Mouse (Mus musculus): ENCODE results near the gene Arhgef25.

- TF ChIP-seq POLR2A (IDR thresholded peaks at IDR 0.05; ENCODE audit: control insufficient read depth, extremely low read depth, insufficient read depth, low read length, poor library complexity): no peak
- no peak for TF ChIP-seq CTCF (IDR thresholded peaks at IDR 0.05; ENCODE audit: borderline replicate concordance, control insufficient read depth, extremely low read depth, insufficient read depth, low read length, poor library complexity)
Measured at GRCm38 (mm10) chr10:127197505-127198110, 7.7 kb upstream of the Arhgef25 start.

Measured in thymus, adult 2 months (tissue).